Mouse (Mus musculus) adrenal gland, adult 18-20 months (tissue): ENCODE measurements around the gene Syn3. TPM values are rescaled to one million over a fixed set of nuclear protein-coding genes. Genes with fewer than 3 reads are reported as not detected.
A peak's percentile ranks its signal among the peaks of the same experiment; 100 is the strongest.

Experiments
- DNase-seq, 2 experiments: peaks; one replicate each; pipeline ENCODE4 v3.0.0; 2021 to 2022; ENCODE audit warnings: low spot score in 2 of 2
- total RNA-seq, 2 experiments: library from RNA; stranded (reverse); gene quantifications; 1 replicate in 1 of 2; 2 replicates in 1 of 2; pipeline ENCODE4 v1.2.3; 2021

Syn3 gene
- total RNA-seq, 2 experiments from 2014 or later = 1.6 to 1.9 TPM

DNA sequence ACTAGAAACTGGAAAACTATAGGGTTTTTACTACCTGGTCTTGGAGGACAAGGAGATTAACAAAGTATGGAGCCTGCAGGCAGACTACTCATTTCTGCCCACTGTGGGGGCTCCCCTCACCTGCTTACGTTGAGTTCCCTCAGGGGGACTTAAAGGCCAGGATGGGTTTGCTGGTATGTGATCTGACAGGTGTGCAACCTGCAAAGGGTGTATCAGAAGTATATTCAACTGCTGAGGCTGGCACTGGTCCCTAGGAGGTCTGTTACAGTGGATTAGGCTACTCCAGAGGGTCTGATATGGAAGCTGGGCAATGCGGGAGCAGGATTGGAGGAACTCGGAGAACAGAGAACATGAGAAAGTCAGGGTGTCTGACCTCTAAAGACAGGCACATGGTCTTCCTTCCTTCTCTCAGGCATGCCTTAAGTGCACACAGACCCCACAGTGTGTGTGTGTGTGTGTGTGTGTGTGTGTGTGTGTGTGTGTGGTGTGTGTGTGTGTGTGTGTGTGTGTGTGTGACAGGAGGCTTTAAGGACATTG, 157.6 kb downstream of the Syn3 start:
- DNase-seq = peak in 1 of 2 experiments; percentile 11

GRCm38 (mm10) chr10:86340421-86340820, 158.3 kb downstream of the Syn3 start:
- peak in 1 of 2 experiments; percentile 4 for DNase-seq

DNA sequence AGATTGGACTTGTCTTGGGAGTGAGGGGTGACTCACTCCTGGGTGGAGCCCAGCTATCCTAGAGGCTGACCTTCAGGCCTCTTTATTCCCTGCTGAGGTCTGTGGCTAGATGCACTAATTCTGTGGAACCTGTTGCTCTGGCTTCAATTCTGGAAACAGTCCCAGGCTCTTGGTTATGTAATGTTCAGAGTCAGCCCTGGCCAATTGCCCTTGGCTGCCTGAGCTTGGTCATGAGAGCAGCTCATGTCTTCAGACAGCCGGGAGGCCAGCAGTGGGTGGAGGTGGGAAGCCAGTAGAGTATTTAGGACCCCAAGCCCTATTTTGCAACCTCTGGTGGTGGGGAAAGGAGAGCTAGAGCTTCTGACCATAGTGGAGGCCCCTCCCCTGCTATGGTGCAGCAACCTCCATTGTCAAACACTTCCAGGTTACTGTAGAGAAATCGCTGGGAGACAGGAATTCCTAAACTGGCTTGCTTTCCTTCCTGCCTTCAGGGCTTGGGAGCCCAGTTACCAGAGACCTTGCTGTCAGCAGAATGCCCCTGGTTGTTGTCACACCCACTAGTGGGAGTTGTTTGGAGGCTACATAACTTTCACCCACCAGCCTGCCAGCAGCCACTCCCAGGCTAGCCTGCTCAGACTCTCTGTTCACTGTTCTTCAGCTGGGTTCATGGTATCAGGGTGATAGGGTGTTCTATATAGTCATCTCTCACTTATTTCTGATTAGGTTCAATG, 158.9 kb downstream of the Syn3 start:
- DNase-seq = peak; percentile 74 to 84

- no peak for DNase-seq
Observed at GRCm38 (mm10) chr10:86339121-86339520, 159.6 kb downstream of the Syn3 start.

DNA sequence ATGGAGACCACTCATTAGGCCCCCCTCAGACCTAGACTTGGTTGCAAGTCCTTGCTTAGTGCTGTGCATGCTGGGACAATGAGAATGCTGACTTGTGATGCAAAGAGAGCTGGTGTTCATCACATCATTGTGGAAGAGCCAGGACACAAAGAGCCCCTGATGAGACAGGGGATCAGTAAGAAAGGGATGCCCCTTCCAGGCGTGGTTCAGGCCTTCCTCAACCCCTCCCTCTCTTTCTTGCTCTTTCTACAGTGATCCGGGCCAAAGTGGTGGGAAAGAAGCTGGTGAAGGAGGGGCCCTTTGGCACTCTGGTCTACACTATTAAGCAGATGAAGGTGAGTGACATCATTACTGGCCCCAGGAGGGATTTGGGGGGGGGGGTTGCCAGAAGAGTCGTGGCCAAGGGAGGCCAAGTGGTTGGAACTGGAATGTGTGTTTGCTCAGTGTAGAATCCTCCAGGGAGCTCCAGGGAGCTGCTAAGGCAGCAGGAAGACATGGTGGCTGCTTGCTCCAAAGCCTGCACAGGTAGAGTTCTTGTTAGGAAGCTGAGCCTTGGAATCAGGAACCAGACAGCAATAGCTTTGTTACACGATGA, 160.5 kb downstream of the Syn3 start:
- no peak for DNase-seq

DNA sequence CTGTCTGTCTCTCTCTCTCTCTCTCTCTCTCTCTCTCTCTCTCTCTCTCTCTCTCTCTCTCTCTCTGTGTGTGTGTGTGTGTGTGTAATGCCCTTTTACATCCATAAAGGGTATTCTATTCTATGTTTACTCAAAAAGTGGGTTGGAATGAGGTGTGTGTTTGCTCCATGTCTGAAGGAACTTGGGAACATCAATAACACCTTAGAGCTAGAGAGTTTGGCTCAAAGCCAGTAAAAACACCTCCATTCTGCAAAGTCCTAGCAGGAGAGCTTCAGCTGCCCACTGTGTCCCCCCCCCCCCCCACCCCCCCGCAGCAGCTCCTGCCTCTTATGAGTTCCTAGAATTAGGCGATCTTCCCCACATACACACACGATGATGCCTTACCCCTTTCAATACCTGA, 161.5 kb downstream of the Syn3 start:
- DNase-seq = no peak

DNA sequence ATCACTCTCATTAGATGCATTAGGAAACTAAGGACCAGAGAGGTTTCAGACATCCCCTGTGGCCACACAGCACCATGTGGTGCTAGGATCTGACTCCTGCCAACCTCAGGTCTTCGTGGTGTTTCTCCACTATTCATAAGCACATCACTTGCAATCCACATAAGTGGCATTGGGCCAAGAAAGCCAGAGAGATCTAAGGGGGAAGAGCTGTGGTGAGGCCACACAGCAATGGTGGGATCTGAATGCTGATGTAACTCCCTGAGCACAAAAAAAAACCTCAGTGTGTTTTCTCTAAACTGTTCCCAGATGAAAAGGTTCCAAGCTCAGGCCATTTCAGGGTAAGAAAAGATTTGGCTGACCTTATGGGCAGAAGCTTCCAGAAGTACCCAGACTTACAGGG, 162.2 kb downstream of the Syn3 start:
- no peak for DNase-seq

GRCm38 (mm10) chr10:86334581-86334980, 164.1 kb downstream of the Syn3 start:
- no peak for DNase-seq

DNA sequence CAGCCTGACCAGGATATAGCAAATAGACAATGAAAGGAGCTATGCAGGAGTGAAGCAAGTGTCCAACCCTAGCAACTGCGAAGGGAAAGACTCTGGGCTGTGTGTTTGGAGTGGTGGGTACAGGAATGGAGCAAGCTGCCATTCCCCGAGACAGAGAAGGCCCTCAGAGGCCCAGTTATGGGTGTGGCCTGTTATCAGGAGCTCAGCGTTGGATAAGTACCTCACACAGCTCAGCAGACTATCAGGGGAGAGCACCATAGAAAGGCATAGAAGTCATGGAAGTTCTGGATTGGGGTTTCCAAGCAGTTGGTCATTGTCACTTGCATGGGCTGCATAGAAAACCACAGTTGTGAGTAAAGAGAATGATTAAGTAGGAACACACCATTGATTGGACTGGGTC, 165.8 kb downstream of the Syn3 start:
- no peak for DNase-seq

- no peak for DNase-seq
Observed at GRCm38 (mm10) chr10:86331681-86332281, 166.9 kb downstream of the Syn3 start.

DNA sequence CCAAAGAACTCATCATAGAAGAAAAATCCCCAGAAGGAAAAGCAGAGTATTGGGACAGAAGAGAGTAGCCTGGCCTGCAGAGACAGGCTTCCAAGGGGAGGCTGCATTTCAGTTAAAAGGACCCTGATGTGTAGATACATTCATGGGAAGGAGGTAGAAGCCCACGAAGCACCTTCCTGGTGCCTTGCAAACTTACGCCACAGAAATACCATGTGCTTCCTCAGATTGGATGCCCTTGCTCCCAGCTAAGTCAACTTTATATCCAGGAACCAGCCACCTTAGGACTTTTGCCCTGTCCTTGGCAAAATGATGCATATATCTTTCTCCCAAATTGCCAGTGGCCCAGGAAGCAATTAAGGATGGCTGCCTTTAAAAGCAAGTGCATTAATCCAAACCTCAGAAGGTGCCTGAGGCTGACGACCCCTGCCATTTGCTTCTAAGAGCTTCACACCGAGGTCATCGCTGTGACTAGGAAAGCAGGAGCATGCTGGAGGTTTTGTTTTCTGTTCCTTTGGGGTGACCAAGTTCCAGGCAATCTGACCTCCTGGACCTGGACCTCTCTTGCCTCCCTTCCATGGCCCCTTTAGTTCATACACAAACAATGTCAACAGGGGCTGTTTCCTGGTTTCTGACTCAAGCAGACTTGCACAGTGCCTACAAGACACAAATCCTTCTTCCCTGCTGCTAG, 167.6 kb downstream of the Syn3 start:
- DNase-seq = no peak

GRCm38 (mm10) chr10:86329241-86329882, 169.3 kb downstream of the Syn3 start:
- no peak for DNase-seq

DNA sequence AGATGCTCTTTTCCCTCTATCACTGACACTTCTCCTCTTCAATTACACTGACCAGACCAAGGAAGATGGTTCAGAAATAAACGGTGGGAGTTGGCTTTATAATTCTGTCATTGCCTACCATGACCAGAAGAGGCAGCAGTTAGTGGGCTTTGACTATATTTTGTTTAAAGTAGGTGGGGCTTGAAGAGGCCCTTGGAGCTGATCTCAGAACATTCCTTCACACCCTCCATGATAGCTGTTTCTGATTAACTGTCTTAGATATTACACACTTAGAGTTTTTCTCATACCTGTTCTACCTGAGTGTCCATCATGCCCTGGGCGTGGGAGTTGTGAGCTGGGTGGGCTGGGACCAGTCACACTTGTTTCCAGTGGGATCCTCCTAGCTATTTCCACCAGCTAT, 170.0 kb downstream of the Syn3 start:
- no peak for DNase-seq

- no peak for DNase-seq
Observed at GRCm38 (mm10) chr10:86328143-86328542, 170.6 kb downstream of the Syn3 start.

DNA sequence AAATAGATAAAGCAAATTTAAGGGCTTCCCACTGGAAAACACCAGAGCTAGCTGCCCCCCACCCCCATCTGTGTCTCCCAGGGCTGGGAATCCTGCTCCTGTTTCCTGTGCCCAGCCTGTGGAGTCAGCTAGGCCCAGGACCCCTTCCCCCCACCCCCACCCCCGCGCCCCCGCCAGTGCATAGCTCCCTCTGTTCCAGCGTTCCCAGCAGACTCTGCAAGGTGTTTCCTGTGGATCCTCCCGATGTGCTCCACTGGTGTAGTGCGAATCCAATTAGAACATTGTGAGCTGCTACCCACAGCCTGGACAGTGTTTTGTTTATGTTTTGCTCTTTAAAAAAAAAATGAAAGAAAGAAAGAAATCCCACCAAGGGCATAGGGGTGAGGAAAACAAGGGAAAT, 173.4 kb downstream of the Syn3 start:
- DNase-seq = no peak

DNA sequence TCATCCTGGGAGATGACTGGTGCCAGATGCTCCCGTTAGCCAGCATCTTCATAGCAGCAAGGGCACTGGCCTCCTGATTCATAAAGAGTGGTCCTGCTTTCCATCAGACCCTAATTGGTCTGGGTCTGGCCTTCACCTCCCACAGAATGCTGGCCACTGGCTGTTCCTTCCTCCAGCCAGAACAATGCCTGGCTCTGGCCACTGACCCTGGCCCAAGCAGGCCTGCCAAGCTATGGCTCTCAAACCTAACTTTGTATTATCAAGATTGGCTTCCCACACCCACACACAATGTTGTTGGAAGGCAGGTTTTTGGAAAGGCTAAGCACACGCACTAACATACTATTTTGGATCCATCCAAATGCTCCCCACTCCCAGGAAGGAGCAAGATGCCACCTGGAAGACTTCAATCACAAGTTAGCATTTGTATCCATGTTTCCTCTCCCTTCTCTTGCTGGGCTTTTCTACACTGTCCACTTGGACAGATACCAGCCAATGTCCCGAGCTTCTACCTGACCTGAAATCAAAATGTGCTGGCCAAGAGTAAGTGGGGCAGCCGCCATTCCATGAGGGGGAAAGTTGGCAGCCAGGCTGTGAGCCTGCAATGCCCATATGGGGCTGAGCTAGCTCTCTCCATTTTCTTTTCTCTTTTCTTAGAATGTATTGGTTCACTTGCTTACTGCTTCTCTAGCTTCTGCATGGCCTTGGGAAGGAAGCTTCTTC, 175.3 kb downstream of the Syn3 start:
- no peak for DNase-seq

DNA sequence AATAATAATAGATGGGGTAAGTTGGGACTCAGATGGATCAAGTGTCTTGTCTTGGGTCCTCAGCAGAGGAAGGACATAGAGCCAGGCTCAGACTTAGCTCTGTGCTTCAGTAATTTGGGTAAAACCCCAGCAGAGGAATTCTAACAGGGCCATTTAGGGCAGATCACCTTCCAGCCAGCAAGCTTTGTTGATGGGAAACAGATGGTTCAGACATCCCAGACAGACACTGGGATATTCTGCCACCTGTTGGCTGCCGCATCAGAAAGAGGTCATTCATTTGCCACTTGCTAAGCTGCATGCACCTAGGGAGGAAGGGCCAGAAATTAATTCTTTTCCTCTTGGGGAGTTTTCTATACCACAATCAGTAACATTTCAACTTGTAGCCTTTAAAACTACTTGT, 176.7 kb downstream of the Syn3 start:
- DNase-seq = no peak

DNA sequence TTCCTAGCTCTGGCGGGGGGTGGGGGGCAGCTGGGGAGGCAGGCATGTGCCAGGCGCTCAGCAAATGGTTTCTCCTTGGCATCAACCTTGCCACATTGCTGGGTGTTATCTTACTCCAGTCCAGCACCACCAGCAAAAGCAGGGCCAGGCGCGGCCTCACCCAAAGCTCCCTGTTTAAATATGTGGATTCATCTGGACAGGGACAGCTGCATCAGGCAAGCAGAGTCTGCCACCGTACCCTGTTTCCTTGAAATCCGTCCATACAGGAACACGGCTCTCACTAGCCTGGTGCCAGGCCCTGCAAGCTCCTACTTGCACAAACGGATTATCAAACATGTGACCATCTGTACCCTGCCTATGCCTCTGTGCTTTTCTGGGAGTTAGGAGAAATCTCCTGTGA, 177.5 kb downstream of the Syn3 start:
- no peak for DNase-seq

DNA sequence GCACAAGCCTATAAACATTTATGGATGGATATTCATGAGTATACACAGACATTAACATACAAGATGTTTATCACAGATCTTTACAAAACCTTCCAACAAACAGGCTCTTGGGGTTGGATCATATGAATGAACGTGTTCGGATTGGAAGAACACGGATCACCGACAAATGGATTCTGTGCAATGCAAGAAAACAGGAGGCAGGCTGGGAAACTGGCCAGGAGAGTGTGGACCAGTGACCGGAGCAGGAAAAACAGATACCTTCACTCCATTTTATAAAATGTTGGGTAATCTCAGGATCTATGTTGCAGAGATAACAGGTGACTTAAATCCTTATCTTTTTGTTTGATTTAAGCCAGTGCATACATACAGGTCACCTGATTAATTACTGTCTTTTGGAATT, 178.5 kb downstream of the Syn3 start:
- no peak for DNase-seq

DNA sequence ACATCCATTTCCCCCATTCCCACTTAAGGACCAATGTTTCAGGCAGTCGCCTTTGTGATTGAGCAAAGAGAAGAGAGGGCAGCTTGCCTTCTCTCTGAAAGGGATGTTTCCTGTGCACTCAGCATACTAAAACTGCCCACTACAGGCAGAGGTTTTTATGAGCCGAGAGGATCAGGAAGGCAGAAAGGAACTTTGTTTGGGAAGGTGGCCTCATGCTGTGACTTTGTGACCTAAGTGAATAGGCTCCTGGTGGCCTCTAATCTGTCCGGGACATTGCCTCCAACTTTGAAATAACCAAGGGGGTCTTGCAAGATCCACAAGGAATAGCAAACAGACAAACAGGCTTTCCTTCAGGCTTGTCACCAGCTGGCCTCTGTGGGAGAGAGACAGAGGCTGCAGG, 179.2 kb downstream of the Syn3 start:
- no peak for DNase-seq
